Mouse (Mus musculus) neural tube, embryonic 14.5 days (tissue): ENCODE results near the gene Stag2. TPM values are rescaled to one million over a fixed set of nuclear protein-coding genes. Genes with fewer than 3 reads are reported as not detected.

Experiments used
- ATAC-seq: fragments of 200-750 bp; cut with Nextera tagmentation; 2 replicates; pipeline ENCODE4 v1.8.0; 2017; ENCODE audit warnings: low read depth, mild to moderate bottlenecking, moderate TSS enrichment, moderate library complexity
- H3K27ac ChIP-seq: fragments of 300-500 bp; sonication (generic); 2 replicates; pipeline ENCODE4 v1.5.1; 2014; ENCODE audit warnings: low read depth, mild to moderate bottlenecking, control low read depth, low read length, moderate library complexity, mixed read lengths
- H3K27me3 ChIP-seq: fragments of 300-500 bp; sonication (generic); 2 replicates; pipeline ENCODE4 v1.6.1; 2014; ENCODE audit warnings: low read length; ENCODE audit not compliant: control insufficient read depth, insufficient read depth
- H3K36me3 ChIP-seq: fragments of 300-500 bp; sonication (generic); 2 replicates; pipeline ENCODE4 v1.6.1; 2014; ENCODE audit warnings: low read length, mixed read lengths; ENCODE audit not compliant: control insufficient read depth, insufficient read depth
- H3K4me1 ChIP-seq: fragments of 300-500 bp; sonication (generic); 2 replicates; pipeline ENCODE4 v1.6.1; 2014; ENCODE audit warnings: low read length; ENCODE audit not compliant: control insufficient read depth, insufficient read depth
- H3K4me2 ChIP-seq: fragments of 300-500 bp; sonication (generic); 2 replicates; pipeline ENCODE4 v1.6.1; 2014; ENCODE audit warnings: mild to moderate bottlenecking, low read depth, low read length, control low read depth
- H3K4me3 ChIP-seq: fragments of 300-500 bp; sonication (generic); 2 replicates; pipeline ENCODE4 v1.5.1; 2014; ENCODE audit warnings: low read depth, low read length, control low read depth, mixed read lengths
- H3K9ac ChIP-seq: fragments of 300-500 bp; sonication (generic); replicated peaks from 2 replicates; pipeline ENCODE4 v1.6.1; 2014; ENCODE audit warnings: low read depth, mild to moderate bottlenecking, control low read depth, low read length, mixed read lengths
- H3K9me3 ChIP-seq: fragments of 300-500 bp; sonication (generic); 2 replicates; pipeline ENCODE4 v1.6.1; 2016; ENCODE audit warnings: low read length; ENCODE audit not compliant: control insufficient read depth
- WGBS: fragments of 180-500 bp; shearing (Covaris S2); extraction: QIAGEN DNeasy Blood & Tissue Kit; methylation state at CpG from one replicate; pipeline ENCODE4 v1.1.7; 2014; 5-methylcytosine and 5-hydroxymethylcytosine counted together
- polyA plus RNA-seq: library from polyadenylated mRNA; unstranded; fragments of >200 nt; fragmentation: Nextera tagmentation; extraction: Ambion mirVana; gene quantifications from 2 replicates; pipeline ENCODE4 v1.2.1, GENCODE M21; 2014

Stag2 gene
- polyA plus RNA-seq, 1 experiment from 2014 or later: 30.8 TPM

- ATAC-seq: no peak
Measured at GRCm38 (mm10) chrX:42321200-42321773, 172.2 kb downstream of the Stag2 start.

DNA sequence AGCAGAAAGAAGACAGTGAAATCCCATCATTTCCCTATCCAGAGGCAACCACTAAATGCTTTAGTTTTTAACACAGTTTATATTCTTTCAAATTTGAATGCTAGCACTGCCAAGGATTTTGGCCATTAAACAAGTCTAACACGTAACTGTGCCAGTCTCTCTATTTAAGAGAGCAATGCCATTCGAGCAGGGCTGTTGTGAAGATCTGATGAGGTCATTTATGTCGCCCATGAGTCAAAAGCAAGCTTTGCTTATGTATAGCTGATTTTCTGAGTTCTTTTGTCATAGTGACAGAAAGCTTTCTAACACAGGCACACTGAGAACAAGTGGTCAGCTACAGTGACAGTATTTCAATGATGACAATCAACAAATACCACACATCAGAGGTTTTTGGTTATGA lies 175.7 kb downstream of the Stag2 start:
- Histone ChIP-seq H3K9me3 (no peaks in the 10 kb centered on the region), H3K27ac (no peak overlapping the region), H3K27me3 (no peaks in the 10 kb centered on the region), H3K36me3 (no peaks in the 10 kb centered on the region), H3K4me2 (no peak overlapping the region), H3K9ac (no peak overlapping the region), H3K4me1 (no peaks in the 10 kb centered on the region), H3K4me3 (no peak overlapping the region)
- 42% methylated on average over 3 of the region's 3 CpGs for WGBS
- ATAC-seq: no peak

More at GRCm38 (mm10) chrX:42321200-42321773, 172.2 kb downstream of the Stag2 start:
- Histone ChIP-seq H3K27ac (no peak overlapping the region), H3K4me2 (no peak overlapping the region), H3K36me3 (no peaks in the 10 kb centered on the region), H3K4me1 (no peaks in the 10 kb centered on the region), H3K9ac (no peak overlapping the region), H3K9me3 (no peaks in the 10 kb centered on the region), H3K4me3 (no peak overlapping the region), H3K27me3 (no peaks in the 10 kb centered on the region)
- WGBS: 21% methylated on average over 9 of the region's 9 CpGs

Other genes starting within 250 kb of the Stag2 start
- gene Thoc2, start 228.6 kb upstream of the Stag2 start, polyA plus RNA-seq: 105 and 109 TPM in 2 replicates
- gene Xiap, start 89.6 kb upstream of the Stag2 start, polyA plus RNA-seq: 18.7 and 19.0 TPM in 2 replicates